Mouse (Mus musculus) intestine, embryonic 15.5 days (tissue): Measurements from ENCODE around the gene Prkar1a. TPM values are rescaled to one million over a fixed set of nuclear protein-coding genes. Genes with fewer than 3 reads are reported as not detected.
A peak's percentile ranks its signal among the peaks of the same experiment; 100 is the strongest.

Experiments
- ATAC-seq: fragments of 200-750 bp; cut with Nextera tagmentation; 2 replicates; pipeline ENCODE4 v1.8.0; 2017; ENCODE audit warnings: moderate TSS enrichment, moderate library complexity
- H3K27ac ChIP-seq: fragments of 300-500 bp; sonication (generic); 2 replicates; pipeline ENCODE4 v1.5.1; 2015; ENCODE audit warnings: mild to moderate bottlenecking, inconsistent platforms
- H3K27me3 ChIP-seq: fragments of 300-500 bp; sonication (generic); replicated peaks from 2 replicates; pipeline ENCODE4 v1.6.1; 2015; ENCODE audit warnings: inconsistent platforms
- H3K36me3 ChIP-seq: fragments of 300-500 bp; sonication (generic); 2 replicates; pipeline ENCODE4 v1.6.1; 2015; ENCODE audit warnings: inconsistent platforms
- H3K4me1 ChIP-seq: fragments of 300-500 bp; sonication (generic); replicated peaks from 2 replicates; pipeline ENCODE4 v1.6.1; 2015; ENCODE audit warnings: inconsistent platforms
- H3K4me2 ChIP-seq: fragments of 300-500 bp; sonication (generic); replicated peaks from 2 replicates; pipeline ENCODE4 v1.6.1; 2015; ENCODE audit warnings: mild to moderate bottlenecking, inconsistent platforms
- H3K4me3 ChIP-seq: fragments of 300-500 bp; sonication (generic); replicated peaks from 2 replicates; pipeline ENCODE4 v1.5.1; 2015; ENCODE audit warnings: inconsistent platforms
- H3K9ac ChIP-seq: fragments of 300-500 bp; sonication (generic); 2 replicates; pipeline ENCODE4 v1.6.1; 2015; ENCODE audit warnings: inconsistent platforms
- H3K9me3 ChIP-seq: fragments of 300-500 bp; sonication (generic); 2 replicates; pipeline ENCODE4 v1.6.1; 2016; ENCODE audit warnings: inconsistent platforms
- WGBS: fragments of 180-500 bp; shearing (Covaris S2); methylation state at CpG from one replicate; pipeline ENCODE4 v1.1.7; 2015; 5-methylcytosine and 5-hydroxymethylcytosine counted together
- polyA plus RNA-seq: library from polyadenylated mRNA; unstranded; fragments of >200 nt; fragmentation: Nextera tagmentation; extraction: Ambion mirVana; gene quantifications from 2 replicates; pipeline ENCODE4 v1.2.1, GENCODE M21; 2015

The Prkar1a gene
- polyA plus RNA-seq, 1 experiment from 2014 or later = 286 TPM

DNA sequence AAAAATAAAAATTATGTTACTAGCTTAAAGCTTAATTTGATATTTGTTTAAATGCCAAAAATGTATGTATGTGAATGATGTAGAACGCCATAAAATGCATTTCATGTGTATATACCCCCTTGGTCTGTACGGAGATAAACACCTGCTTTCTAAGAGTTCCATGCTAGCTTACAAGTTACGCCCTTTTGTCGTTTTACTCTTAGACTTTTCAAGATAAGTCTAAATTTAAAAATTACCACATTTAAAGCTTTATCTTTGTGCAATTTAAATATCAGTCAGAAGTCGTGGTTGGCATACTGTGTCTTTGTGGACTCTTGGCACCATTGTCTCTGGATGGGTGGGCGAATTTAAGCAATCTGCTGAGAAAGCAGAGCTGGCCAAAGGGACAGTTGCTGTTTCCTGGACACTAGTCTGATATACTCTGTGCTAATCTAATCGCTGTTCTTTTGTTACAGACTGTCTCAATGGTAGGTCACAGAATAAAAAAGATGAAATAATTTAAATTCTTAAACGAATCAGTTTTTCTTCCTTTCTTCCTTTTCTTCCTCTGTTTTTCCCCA, 20.0 kb downstream of the Prkar1a start:
- Histone ChIP-seq H3K4me1 (no peaks in the 10 kb centered on the region; the same call in 1 of the 2 replicates), H3K9me3 (no peaks in the 10 kb centered on the region), H3K27ac (no peak overlapping the region), H3K4me3 (no peak overlapping the region), H3K27me3 (no peaks in the 10 kb centered on the region), H3K4me2 (no peak overlapping the region), H3K36me3 (peaks cover 30% of the 10 kb centered on the region), H3K9ac (no peak overlapping the region)
- ATAC-seq = no peak
- 90% methylated on average over 8 of the region's 8 CpGs for WGBS

DNA sequence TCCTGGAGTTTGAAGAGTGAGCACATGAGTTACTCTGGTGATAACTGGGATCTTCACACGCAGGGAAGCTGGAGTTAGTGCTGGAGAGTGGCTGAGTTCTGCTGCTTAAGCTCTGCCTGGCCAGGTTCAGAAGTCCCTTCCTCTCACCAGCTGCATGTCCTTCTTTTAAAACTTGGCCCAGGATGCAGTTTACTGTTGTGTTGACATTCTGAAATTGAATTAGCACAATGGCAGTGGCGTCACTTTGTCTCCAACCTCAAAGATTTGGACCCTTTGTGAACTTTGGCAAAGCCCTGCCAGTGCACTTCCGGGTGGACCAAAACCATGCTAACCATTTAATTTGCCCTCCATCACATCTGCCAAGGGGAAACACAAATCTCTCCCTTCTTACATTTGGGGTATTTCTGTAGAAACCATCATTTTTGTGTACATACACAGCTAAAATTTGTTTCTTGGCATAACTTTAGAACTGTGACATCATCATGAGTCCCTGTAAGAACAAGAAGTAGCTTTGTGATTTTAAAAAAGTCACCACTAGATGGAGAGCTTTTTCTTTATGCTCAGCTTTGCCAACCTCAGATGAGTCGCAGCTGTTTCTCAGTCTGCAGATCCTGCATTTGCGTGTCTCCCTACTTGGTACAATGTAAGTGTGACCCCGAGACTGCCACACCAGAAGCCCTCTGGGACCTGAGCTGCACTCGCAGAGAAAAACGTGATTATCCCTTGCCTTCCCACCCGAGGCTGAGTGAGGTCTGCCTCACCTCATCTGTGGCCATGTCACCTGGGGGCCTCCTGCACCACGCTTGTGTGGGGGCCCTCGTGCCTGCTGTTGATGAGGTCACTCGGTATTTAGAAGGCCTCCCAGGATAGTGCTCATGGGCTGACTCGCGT, 21.1 kb downstream of the Prkar1a start:
- H3K27ac ChIP-seq = no peak overlapping the region
- ATAC-seq = peak; percentile 67

DNA sequence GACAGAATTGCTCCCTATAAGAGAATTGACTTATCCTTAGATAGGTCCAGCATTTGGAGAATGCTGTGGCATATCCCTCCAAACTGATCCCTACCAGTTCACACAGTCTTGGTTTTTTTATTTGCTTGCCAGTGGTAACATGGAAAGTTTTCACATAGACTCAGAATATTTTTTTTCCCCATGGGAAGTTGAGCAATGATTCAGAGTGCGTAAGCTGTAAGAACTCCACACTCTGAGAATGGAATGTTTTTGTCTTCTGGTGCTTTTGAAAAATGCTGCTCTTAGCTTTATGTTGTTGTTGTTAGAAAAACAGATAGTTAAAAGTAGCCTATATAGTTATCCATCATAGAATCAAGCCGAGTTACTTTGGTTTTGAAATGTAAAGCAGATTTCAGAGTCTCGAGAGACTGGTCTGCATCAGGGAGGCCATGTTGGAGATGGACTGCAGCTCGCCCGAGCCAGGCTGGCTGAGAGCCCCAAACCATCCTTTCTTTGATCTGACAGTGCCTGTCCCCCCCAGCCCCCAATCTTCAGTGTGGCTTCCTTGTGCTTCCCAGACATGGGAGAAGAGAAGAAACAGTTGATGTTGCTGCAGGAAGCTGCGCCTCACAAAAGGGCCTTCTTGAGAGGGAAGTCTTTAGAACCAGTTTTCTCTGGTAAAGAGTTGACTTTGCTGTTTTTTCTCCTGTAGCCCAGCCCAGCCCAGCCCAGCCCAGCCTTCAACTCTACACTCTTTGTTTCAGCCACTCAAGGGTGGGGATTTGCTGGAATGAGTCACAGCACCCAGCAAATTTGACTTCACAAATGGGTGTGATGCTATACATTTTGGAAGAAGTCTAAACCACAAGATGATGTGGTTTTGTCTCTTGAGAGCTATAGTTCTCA, 22.2 kb downstream of the Prkar1a start:
- 66% methylated on average over 6 of the region's 6 CpGs for WGBS
- H3K9me3 ChIP-seq = no peaks in the 10 kb centered on the region
- no peak overlapping the region for H3K4me3 ChIP-seq
- peaks cover 20% of the 10 kb centered on the region; the same call in 1 of the 2 replicates for H3K36me3 ChIP-seq
- no peaks in the 10 kb centered on the region for H3K27me3 ChIP-seq
- no peak overlapping the region for H3K4me2 ChIP-seq
- no peak overlapping the region for H3K27ac ChIP-seq
- no peaks in the 10 kb centered on the region; the same call in 1 of the 2 replicates for H3K4me1 ChIP-seq
- no peak overlapping the region for H3K9ac ChIP-seq
- no peak for ATAC-seq

More for the DNA sequence above, 21.1 kb downstream of the Prkar1a start:
- Histone ChIP-seq H3K27me3 (no peaks in the 10 kb centered on the region), H3K4me3 (no peak overlapping the region), H3K4me1 (no peaks in the 10 kb centered on the region; the same call in 1 of the 2 replicates), H3K36me3 (peaks cover 30% of the 10 kb centered on the region), H3K9ac (no peak overlapping the region), H3K9me3 (no peaks in the 10 kb centered on the region), H3K4me2 (no peak overlapping the region)
- 56% methylated on average over 14 of the region's 14 CpGs for WGBS

DNA sequence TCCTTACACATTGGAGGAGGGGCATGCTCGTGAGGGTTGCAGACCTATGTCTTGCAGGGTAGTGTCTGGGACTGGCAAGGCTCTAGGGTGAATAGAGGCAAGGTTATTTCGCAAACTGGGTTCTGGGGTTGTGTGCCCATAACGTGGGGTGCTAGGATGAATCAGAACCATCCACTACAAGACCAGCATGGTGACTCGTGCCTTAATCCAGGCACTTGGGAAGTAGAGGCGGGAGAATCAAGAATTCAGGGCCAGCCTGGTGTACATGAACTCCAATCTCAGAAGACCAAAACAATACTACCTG, 22.8 kb downstream of the Prkar1a start:
- no peak overlapping the region for H3K4me2 ChIP-seq
- ATAC-seq = no peak
- H3K9ac ChIP-seq = no peak overlapping the region
- H3K27me3 ChIP-seq = no peaks in the 10 kb centered on the region
- H3K4me1 ChIP-seq = no peaks in the 10 kb centered on the region; the same call in 1 of the 2 replicates
- H3K36me3 ChIP-seq = peaks cover 16% of the 10 kb centered on the region; the same call in 1 of the 2 replicates
- no peaks in the 10 kb centered on the region for H3K9me3 ChIP-seq
- no peak overlapping the region for H3K4me3 ChIP-seq
- 87% methylated on average over 5 of the region's 5 CpGs for WGBS
- H3K27ac ChIP-seq = no peak overlapping the region

DNA sequence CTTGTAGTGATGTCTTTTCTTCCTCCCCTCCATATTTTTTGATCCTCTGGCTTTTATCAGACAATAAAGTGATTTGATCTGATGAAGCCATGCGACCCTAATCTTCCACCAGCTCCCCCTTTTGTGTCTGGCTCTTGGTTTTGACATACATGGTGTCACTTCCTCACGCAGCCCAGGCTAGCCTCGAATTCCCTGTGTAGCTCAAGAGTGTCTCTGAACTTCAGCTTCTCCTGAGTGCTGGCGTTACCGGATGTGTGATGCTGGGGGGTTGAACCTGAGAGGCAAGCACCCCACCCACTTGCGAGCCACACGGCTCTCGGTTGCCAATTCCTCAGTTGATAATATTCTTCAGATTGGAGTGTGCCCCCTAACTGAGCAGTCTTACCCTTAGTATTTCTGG, 23.2 kb downstream of the Prkar1a start:
- no peak overlapping the region for H3K9ac ChIP-seq
- WGBS = 89% methylated on average over 8 of the region's 8 CpGs
- H3K36me3 ChIP-seq = peaks cover 12% of the 10 kb centered on the region; the same call in 1 of the 2 replicates
- ATAC-seq = no peak
- no peaks in the 10 kb centered on the region for H3K27me3 ChIP-seq
- H3K4me1 ChIP-seq = no peaks in the 10 kb centered on the region; the same call in 1 of the 2 replicates
- no peak overlapping the region for H3K4me3 ChIP-seq
- H3K27ac ChIP-seq = no peak overlapping the region
- H3K4me2 ChIP-seq = no peak overlapping the region
- H3K9me3 ChIP-seq = no peaks in the 10 kb centered on the region

DNA sequence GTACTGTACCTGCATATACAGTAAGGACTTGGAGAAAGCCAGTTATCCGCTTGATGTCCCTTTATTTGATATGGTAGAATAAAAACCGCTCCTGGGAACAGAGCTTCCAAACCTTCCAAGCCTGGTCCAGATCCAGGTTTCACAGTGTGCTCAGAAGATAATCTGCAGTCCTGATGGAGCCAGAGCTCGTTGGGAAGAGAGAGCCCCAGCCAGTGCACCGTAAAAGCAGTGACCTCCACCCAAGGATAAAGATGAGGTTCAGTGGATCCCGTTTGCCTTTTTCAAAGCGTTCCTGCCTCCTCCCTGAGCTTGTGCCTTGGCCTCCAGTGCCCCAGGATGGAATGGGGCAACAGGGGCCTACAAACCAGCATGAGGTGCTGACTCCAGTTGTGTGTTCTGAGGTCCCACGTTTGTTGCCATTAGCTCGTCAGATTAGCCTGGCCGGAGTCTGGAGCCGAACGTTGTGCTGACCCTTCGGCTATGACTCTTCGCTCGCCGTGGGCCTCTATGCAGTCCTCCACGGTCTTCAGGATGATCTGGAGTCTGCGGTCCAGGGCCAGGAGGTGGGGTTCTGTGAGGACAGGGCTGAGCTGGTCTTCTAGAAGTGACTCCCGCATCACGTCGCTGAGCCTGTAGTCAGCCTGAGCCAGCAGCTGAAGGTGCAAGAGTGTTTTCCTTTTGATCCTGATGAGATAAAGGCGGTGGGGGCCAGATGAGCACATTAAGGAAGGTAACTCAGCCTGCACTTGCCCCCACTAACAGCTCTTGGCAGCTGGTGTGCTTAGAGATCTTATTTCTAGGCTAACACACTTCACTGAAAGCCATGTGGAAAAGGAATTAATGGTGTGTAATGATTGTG, 23.9 kb downstream of the Prkar1a start:
- Histone ChIP-seq H3K4me1 (no peaks in the 10 kb centered on the region; the same call in 1 of the 2 replicates), H3K27me3 (no peaks in the 10 kb centered on the region), H3K9ac (no peak overlapping the region), H3K9me3 (no peaks in the 10 kb centered on the region), H3K27ac (no peak overlapping the region), H3K4me3 (no peak overlapping the region), H3K4me2 (no peak overlapping the region), H3K36me3 (peaks cover 6% of the 10 kb centered on the region; the same call in 1 of the 2 replicates)
- WGBS = 63% methylated on average over 21 of the region's 21 CpGs
- no peak for ATAC-seq

DNA sequence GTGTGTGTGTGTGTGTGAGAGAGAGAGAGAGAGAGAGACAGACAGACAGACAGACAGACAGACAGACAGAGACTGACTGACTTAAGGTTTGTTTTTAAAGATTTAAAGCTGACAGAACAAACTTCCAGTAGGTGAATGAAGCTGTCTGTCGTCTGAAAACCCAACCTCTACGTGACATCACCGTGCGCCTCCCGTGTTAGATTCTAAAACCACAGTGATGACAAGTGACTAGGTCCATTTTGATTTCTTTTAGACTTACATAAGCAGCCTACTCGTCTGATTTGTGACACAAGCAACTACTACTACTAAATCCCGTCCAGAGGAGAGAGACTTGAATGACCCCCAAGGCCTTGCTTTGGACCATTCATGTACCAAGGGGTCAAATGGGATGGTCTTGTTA, 24.5 kb downstream of the Prkar1a start:
- Histone ChIP-seq H3K9ac (no peak overlapping the region), H3K4me2 (no peak overlapping the region), H3K27ac (no peak overlapping the region), H3K27me3 (no peaks in the 10 kb centered on the region), H3K4me1 (no peaks in the 10 kb centered on the region; the same call in 1 of the 2 replicates), H3K36me3 (0 out of 2 replicates have a peak, but pooled peaks cover 2% of the 10 kb centered on the region), H3K9me3 (no peaks in the 10 kb centered on the region), H3K4me3 (no peak overlapping the region)
- no peak for ATAC-seq
- 84% methylated on average over 7 of the region's 7 CpGs for WGBS

DNA sequence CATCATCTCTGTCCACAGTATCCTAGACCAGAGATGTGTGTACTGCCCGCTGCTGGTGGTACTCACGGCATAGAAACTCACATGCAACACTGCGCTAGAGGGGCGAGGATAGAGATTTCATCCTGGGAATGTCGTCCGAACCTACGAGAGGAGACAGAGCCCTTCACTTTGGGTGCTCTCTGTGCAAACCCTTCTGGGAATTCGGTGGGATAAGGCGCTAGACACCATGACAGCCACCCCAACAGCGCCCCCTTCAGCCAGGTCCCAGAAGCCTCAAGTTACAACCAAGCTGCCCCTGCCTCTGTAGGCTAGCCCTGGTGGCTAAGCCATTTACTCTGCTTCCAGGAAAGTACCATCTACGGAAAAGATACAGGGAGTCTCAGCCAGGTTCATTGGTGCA, 25.3 kb downstream of the Prkar1a start:
- ATAC-seq = no peak
- H3K4me1 ChIP-seq = no peaks in the 10 kb centered on the region; the same call in 1 of the 2 replicates
- no peak overlapping the region for H3K27ac ChIP-seq
- no peaks in the 10 kb centered on the region for H3K9me3 ChIP-seq
- H3K9ac ChIP-seq = no peak overlapping the region
- H3K27me3 ChIP-seq = no peaks in the 10 kb centered on the region
- WGBS = 82% methylated on average over 11 of the region's 11 CpGs
- no peaks in the 10 kb centered on the region for H3K36me3 ChIP-seq
- no peak overlapping the region for H3K4me3 ChIP-seq
- no peak overlapping the region for H3K4me2 ChIP-seq

DNA sequence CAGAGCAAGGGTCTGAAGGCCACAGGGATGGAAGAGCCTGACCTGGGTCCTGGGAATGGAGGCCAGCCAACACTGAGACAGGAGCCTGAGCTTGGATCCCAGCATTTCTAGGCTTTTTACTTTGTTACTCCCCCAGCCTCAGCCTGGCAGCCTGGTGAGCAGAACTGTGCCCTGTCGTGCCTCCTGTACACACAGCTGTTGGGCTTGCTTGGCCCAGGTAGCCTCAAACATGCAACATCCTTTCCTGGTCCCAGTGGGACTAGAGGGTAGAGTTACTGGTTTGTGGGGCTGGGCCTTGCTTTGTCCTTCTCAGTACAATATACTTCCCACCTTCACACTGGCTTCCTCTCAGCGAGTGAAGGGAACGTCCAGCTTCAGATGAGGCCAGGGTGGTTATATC, 26.0 kb downstream of the Prkar1a start:
- H3K4me3 ChIP-seq = no peak overlapping the region
- no peaks in the 10 kb centered on the region for H3K36me3 ChIP-seq
- no peak overlapping the region for H3K4me2 ChIP-seq
- no peaks in the 10 kb centered on the region; the same call in 1 of the 2 replicates for H3K4me1 ChIP-seq
- no peak overlapping the region for H3K9ac ChIP-seq
- no peaks in the 10 kb centered on the region for H3K27me3 ChIP-seq
- no peaks in the 10 kb centered on the region for H3K9me3 ChIP-seq
- H3K27ac ChIP-seq = no peak overlapping the region
- no peak for ATAC-seq
- 82% methylated on average over 3 of the region's 3 CpGs for WGBS

DNA sequence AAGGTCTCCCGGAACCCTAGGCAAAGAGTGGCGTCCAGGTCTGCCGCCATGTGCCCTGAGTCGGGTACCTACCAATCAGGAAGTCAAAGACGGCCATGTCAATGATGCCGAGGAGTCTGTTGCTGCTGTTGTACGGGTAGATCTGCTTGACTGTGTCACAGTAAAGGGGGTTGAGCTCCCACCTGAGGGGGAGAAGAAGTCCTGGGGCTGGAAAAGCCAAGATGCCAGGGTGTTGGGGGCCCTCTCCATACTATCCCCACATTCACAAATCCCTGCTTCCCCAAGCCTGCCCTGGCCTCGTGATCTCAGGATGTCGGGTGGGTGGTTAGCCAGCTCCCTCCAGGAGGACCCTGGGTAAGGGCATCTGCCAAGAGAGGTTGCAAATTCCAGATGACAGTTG, 26.6 kb downstream of the Prkar1a start:
- no peaks in the 10 kb centered on the region for H3K4me1 ChIP-seq
- H3K9me3 ChIP-seq = no peaks in the 10 kb centered on the region

DNA sequence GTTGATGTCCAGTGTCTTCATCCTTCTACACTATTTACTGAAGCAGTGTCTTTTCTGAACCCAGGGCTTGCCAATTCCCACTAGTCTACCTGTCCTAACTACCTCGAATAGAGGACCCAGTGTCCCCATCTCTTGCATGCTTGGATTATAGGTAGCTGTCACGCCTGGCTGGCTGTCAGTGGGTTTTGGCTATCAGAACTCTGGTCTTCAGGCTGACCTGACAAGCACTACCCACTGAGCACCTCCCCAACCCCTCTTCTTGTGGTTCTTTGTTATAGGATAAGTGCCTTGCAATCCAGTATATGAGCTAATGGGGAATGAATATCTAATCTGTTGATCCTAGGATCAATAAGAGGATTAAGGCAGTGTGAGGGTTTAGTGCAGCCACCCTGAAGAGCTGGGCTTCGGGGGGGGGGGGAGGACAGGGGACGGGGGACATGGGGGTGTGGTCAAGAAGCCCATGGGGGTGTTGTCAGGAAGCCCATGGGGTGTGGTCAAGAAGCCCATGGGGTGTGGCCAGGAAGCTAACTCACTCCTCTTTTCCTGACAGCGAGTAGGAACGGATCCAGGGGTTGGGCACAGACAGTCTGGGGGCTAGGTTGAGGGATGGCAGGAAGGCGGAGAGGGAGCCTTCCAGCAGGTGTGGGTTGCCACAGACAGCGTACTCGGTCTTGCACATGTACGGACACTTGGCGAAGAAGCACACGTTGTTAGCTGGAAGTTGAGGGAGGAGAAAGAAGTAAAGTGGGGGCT, 27.6 kb downstream of the Prkar1a start:
- H3K36me3 ChIP-seq = no peaks in the 10 kb centered on the region
- H3K4me2 ChIP-seq = no peak overlapping the region
- H3K4me3 ChIP-seq = no peak overlapping the region
- H3K9me3 ChIP-seq = no peaks in the 10 kb centered on the region
- no peak overlapping the region for H3K27ac ChIP-seq
- no peaks in the 10 kb centered on the region for H3K4me1 ChIP-seq
- WGBS = 60% methylated on average over 12 of the region's 12 CpGs
- no peaks in the 10 kb centered on the region for H3K27me3 ChIP-seq
- no peak overlapping the region for H3K9ac ChIP-seq
- ATAC-seq = no peak

More for the DNA sequence above, 26.6 kb downstream of the Prkar1a start:
- Histone ChIP-seq H3K36me3 (no peaks in the 10 kb centered on the region), H3K4me2 (no peak overlapping the region), H3K4me3 (no peak overlapping the region), H3K9ac (no peak overlapping the region), H3K27ac (no peak overlapping the region), H3K27me3 (no peaks in the 10 kb centered on the region)
- 89% methylated on average over 9 of the region's 9 CpGs for WGBS
- ATAC-seq = no peak
